Mouse (Mus musculus) midbrain, embryonic 12.5 days (tissue): ENCODE data around the gene Lrrfip1. TPM values are rescaled to one million over a fixed set of nuclear protein-coding genes. Genes with fewer than 3 reads are reported as not detected.

ENCODE experiments used
- polyA plus RNA-seq: library from polyadenylated mRNA; unstranded; fragments of >200 nt; fragmentation: Nextera tagmentation; extraction: Ambion mirVana; gene quantifications from 2 replicates; pipeline ENCODE4 v1.2.1, GENCODE M21; 2016

Gene Lrrfip1
- polyA plus RNA-seq, 1 experiment from 2014 or later = 18.7 TPM

Other genes starting within 250 kb of the Lrrfip1 start
- 12.4 and 17.3 TPM in 2 replicates for gene Col6a3, start 154.8 kb upstream of the Lrrfip1 start, polyA plus RNA-seq
- 0.20 and 0.61 TPM in 2 replicates for gene Mlph, start 83.7 kb upstream of the Lrrfip1 start, polyA plus RNA-seq
- not detected in 2 replicates for gene Prlh, start 45.6 kb upstream of the Lrrfip1 start, polyA plus RNA-seq
- gene Rab17, start 29.1 kb upstream of the Lrrfip1 start, polyA plus RNA-seq = not detected in 2 replicates
- gene Rbm44, start 146.4 kb downstream of the Lrrfip1 start, polyA plus RNA-seq = 0.26 and 0.84 TPM in 2 replicates
- 0.31 and 0.80 TPM in 2 replicates for gene Ramp1, start 181.1 kb downstream of the Lrrfip1 start, polyA plus RNA-seq